Mouse (Mus musculus): ENCODE measurements at regions not wholly inside any gene's neighbourhood (a gene's known extent, or its start where the extent isn't known, plus 50 kb on each side); places are given as distances from the start of the nearest gene placed in this dataset.

DNA sequence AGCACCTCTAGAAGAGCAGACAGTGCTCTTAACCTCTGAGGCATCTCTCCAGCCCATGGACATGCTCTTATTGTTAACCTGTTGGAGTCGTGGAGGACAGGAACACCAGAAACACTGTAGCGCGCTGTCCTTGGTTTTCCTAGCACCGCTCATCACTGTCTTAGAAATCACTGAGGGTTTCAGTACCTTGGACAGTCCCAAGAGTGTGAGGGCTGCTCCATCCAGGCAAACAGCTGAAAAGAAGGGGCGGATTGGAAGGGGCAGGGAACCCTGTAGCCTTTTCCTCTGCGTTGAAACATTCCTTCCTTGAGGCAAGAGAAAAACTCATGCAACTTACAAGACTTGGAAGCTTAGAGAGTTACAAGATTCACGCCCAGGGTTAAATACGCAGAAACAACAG, 190.9 kb downstream of the Adgrd1 start:
- TF ChIP-seq CTCF (IDR thresholded peaks at IDR 0.05; ENCODE audit: control insufficient read depth, insufficient read depth, insufficient read length) = no peak
- TF ChIP-seq USF1 (IDR thresholded peaks at IDR 0.05; ENCODE audit: low read depth) = no peak
- no peak for TF ChIP-seq MAX (IDR thresholded peaks at IDR 0.05)
- no peak for TF ChIP-seq MYOG (IDR thresholded peaks at IDR 0.05; ENCODE audit: control insufficient read depth, extremely low read depth, insufficient read length)
- TF ChIP-seq MYOD1 (IDR thresholded peaks at IDR 0.05; ENCODE audit: control insufficient read depth, insufficient read length, low read depth) = no peak

Measured in C2C12 (cell line).